Mouse (Mus musculus): ENCODE results near the gene Usp37.

DNA sequence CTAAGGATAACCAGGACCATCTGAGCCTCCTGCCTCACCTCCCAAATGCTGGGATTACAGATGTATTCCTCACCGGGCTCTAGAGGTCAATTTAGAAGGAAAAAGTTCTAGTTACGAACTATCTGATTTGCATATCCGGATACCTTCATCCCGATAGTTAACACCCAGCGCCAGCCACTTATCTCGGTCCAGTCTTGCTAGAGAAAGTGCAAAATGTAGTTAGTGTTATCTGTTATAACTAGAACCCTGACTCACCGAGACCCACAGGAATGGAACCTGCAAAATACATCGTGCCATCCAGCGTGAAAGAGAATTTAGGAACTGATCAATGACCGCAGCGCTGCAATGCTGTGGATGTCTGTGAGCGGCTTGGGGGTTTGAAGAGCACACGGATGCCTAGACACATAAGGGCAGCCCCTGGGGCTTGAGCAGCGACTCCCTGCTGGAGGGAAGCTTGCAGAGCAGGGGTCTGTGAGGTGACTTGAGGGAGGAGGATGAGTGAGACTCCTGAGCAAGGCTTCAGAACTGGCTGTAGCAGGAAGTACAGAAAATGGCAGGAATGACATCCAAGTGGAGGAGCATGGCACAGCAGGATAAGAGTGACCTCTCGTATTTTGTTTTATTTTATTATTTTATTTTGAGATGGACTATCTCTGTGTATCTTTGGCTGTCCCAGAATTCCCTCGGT, 142.9 kb downstream of the Usp37 start:
- no peak for TF ChIP-seq CTCF (IDR thresholded peaks at IDR 0.05)
- no peak for TF ChIP-seq EP300 (IDR thresholded peaks at IDR 0.05)

All from lung, postnatal 0 days (tissue).